Mouse (Mus musculus): ENCODE data around the gene Chaf1a.
"Not testable (repeated sequence)": the region's sequence is repeated elsewhere in the genome, so short reads cannot be mapped to it uniquely, and the experiment has no call there.

DNA sequence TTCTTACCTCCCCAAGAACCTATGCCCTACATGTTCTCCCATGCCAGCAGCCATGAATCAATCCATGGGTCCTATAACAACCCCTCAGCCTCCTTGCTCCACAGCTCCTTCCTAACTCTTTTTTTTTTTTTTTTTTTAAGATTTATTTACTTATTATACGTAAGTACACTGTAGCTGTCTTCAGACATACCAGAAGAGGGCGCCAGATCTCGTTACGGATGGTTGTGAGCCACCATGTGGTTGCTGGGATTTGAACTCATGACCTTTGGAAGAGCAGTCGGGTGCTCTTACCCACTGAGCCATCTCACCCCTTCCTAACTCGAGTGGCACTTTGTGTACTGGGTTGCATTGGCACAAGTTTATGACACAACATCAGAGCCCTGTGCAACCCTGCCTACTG is 25.5 kb downstream of the Chaf1a start:
- not testable (repeated sequence) for TF ChIP-seq EP300 (IDR thresholded peaks at IDR 0.05; ENCODE audit: insufficient read depth, low read depth, low read length); CTCF (IDR thresholded peaks at IDR 0.05; ENCODE audit: low read depth, low read length); POLR2A (IDR thresholded peaks at IDR 0.05; ENCODE audit: insufficient read depth, low read length)
